Mouse (Mus musculus) ES-E14 (cell line): Measurements from ENCODE around the gene Fbxl8. TPM values are rescaled to one million over a fixed set of nuclear protein-coding genes. Genes with fewer than 3 reads are reported as not detected.
A peak's percentile ranks its signal among the peaks of the same experiment; 100 is the strongest.

Source experiments
- DNase-seq: peaks from one replicate; pipeline ENCODE4 v3.0.0-alpha.2; 2013; ENCODE audit warnings: low read depth, low spot score
- H3K27ac ChIP-seq: 2 replicates; pipeline ENCODE4 v1.5.1; 2012; ENCODE audit warnings: low read depth, mild to moderate bottlenecking, low read length, moderate library complexity, mixed read lengths; ENCODE audit not compliant: poor library complexity, insufficient read depth, severe bottlenecking
- H3K36me3 ChIP-seq: 2 replicates; pipeline ENCODE4 v1.6.1; 2012; ENCODE audit warnings: mild to moderate bottlenecking, low read length, moderate library complexity, mixed read lengths; ENCODE audit not compliant: control insufficient read depth, poor library complexity, insufficient read depth, severe bottlenecking
- H3K4me1 ChIP-seq, 2 experiments: fragments of 150-350 bp in 1 of 2; sonication (generic) in 1 of 2; 2 replicates each; pipeline ENCODE4 v1.6.1; 2012; ENCODE audit warnings: low read length in 2 of 2, mild to moderate bottlenecking in 1 of 2, mixed read lengths in 1 of 2; ENCODE audit not compliant: control insufficient read depth in 2 of 2, insufficient read depth in 2 of 2, poor library complexity in 1 of 2
- H3K4me3 ChIP-seq, 2 experiments: fragments of 150-350 bp in 1 of 2; sonication (generic) in 1 of 2; 2 replicates each; pipeline ENCODE4 v1.5.1; 2012; ENCODE audit warnings: low read length in 2 of 2, low read depth in 1 of 2, mild to moderate bottlenecking in 1 of 2, mixed read lengths in 1 of 2; ENCODE audit not compliant: insufficient read depth in 1 of 2, poor library complexity in 1 of 2, severe bottlenecking in 1 of 2
- H3K9ac ChIP-seq: 2 replicates; pipeline ENCODE4 v1.6.1; 2012; ENCODE audit warnings: low read depth, mild to moderate bottlenecking, low read length, mixed read lengths; ENCODE audit not compliant: poor library complexity, insufficient read depth, severe bottlenecking
- H3K9me3 ChIP-seq: fragments of 150-350 bp; sonication (generic); 2 replicates; pipeline ENCODE4 v1.6.1; 2012; ENCODE audit warnings: low read depth, mild to moderate bottlenecking, low read length; ENCODE audit not compliant: control insufficient read depth, insufficient read depth
- CHD2 ChIP-seq: IDR thresholded peaks from 2 replicates; pipeline ENCODE4 v1.6.1; 2014; ENCODE audit warnings: mild to moderate bottlenecking, low read depth, low read length, inconsistent platforms
- HCFC1 ChIP-seq: IDR thresholded peaks from 2 replicates; pipeline ENCODE4 v1.6.1; 2012; ENCODE audit warnings: low read length, inconsistent platforms, borderline replicate concordance; ENCODE audit not compliant: insufficient read depth
- MAFK ChIP-seq: IDR thresholded peaks from 2 replicates; pipeline ENCODE4 v1.6.1; 2014; ENCODE audit warnings: mild to moderate bottlenecking, low read depth, low read length, inconsistent platforms; ENCODE audit not compliant: insufficient read depth
- ZC3H11A ChIP-seq: IDR thresholded peaks from 2 replicates; pipeline ENCODE4 v1.6.1; 2012; ENCODE audit warnings: low read depth, mild to moderate bottlenecking, inconsistent platforms, low read length, borderline replicate concordance
- ZNF384 ChIP-seq: IDR thresholded peaks from 2 replicates; pipeline ENCODE4 v1.6.1; 2012; ENCODE audit warnings: low read depth, low read length, inconsistent platforms
- in situ Hi-C, 2 experiments: fragments of 600-800 bp; cut with MboI; formaldehyde crosslinking; loops; one replicate each; pipeline ENCODE4 v1.15.1; 2025; ENCODE audit warnings: low sequenced_read_pairs in 2 of 2, inconsistent platforms in 1 of 2; ENCODE audit not compliant: unreplicated experiment in 2 of 2
- total RNA-seq: library from RNA; depleted of rRNA; stranded (reverse); fragments of 300-350 nt; gene quantifications from 2 replicates; pipeline ENCODE4 v1.2.3, GENCODE M21; 2012

Gene Fbxl8
- total RNA-seq, 1 experiment, result 2.3 TPM

DNA sequence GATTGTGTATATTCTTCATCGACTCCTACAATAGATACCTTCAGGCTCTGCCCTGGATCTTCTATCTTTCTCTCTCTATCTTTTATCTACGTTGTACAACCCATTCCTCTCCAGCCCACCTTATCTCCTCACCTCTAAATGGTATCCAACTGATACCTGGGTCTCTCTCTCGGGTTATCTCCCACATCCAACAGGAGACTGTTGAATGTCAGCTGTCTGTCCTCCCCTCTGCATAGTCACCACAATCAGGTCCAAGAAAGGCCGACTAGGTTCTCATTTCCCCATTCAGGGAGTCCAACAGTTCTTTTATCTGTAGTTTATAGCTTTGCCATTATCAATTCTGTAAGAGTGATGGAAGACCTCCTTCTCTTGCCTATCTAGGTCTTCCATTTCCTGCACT lies 17.8 kb downstream of the Fbxl8 start:
- Histone ChIP-seq H3K4me1 (peaks cover 0 to 18% of the 10 kb centered on the region in 2 experiments; a peak in 1 of 4 replicates), H3K9me3 (no peaks in the 10 kb centered on the region), H3K36me3 (no peaks in the 10 kb centered on the region; the same call in 1 of the 2 replicates), H3K4me3 (no peak overlapping the region), H3K27ac (no peak overlapping the region), H3K9ac (no peak overlapping the region)
- DNase-seq, result no peak
- in situ Hi-C loops, result no loop called here
- TF ChIP-seq CHD2, result no peak
- no peak for TF ChIP-seq MAFK
- TF ChIP-seq ZNF384, result no peak
- TF ChIP-seq ZC3H11A, result no peak
- no peak for TF ChIP-seq HCFC1

DNA sequence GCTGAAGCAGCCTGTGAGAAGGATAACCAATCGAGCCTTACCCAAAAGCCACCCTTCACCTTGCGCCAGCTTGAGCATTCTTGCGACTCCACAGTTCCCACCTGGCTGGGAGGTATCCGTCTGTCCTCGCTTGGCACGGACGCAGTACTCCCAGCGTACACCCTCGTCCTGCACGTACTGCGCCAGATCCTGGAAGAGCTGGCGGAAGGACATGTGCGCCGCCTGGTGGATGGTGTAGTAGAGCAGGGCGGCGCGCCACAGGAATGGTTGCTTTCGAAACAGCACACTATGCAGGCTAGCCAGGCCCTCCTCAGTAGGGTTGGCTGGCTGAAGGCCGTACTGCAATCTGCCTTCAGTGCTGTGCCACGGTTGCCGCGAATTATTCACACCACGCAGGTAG lies 18.6 kb downstream of the Fbxl8 start:
- TF ChIP-seq HCFC1, result no peak
- peak; percentile 71 for TF ChIP-seq ZC3H11A
- Histone ChIP-seq H3K4me1 (peaks cover 0 to 18% of the 10 kb centered on the region in 2 experiments; a peak in 1 of 4 replicates), H3K27ac (no peak overlapping the region), H3K9me3 (no peaks in the 10 kb centered on the region), H3K9ac (peak overlapping the region; percentile 11; the same call in 1 of the 2 replicates), H3K36me3 (no peaks in the 10 kb centered on the region; the same call in 1 of the 2 replicates), H3K4me3 (peak overlapping the region; percentile 16 to 47; a peak in 2 of 4 replicates)
- DNase-seq, result peak; percentile 83
- in situ Hi-C loops, result no loop called here

DNA sequence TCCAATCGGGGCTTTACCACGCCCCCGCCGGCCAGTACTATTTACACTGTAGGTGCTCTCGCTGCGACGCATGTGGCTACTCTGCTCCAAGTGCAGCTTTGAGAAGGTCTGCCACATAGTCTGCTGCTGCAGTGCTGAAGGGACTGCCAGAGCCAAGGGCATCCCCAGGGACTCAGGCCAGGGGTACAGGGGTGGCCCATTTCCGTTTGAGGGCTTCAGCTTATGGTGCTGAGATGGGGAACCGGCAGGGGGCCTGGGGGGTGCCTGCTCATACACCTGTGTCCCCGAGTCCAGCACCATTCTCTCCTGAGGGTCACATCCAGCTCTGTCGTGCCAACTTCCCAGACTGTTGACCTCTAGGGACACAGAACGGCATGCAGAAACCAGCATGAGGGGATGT lies 21.1 kb downstream of the Fbxl8 start:
- DNase-seq, result no peak
- Histone ChIP-seq H3K36me3 (no peaks in the 10 kb centered on the region; the same call in 1 of the 2 replicates), H3K9ac (no peak overlapping the region), H3K4me3 (no peak overlapping the region), H3K27ac (no peak overlapping the region), H3K9me3 (no peaks in the 10 kb centered on the region), H3K4me1 (peaks cover 0 to 22% of the 10 kb centered on the region in 2 experiments; a peak in 2 of 4 replicates)
- no peak for TF ChIP-seq HCFC1
- no peak for TF ChIP-seq CHD2
- TF ChIP-seq ZC3H11A, result no peak
- no peak for TF ChIP-seq MAFK
- no peak for TF ChIP-seq ZNF384
- in situ Hi-C loops, result no loop called here

DNA sequence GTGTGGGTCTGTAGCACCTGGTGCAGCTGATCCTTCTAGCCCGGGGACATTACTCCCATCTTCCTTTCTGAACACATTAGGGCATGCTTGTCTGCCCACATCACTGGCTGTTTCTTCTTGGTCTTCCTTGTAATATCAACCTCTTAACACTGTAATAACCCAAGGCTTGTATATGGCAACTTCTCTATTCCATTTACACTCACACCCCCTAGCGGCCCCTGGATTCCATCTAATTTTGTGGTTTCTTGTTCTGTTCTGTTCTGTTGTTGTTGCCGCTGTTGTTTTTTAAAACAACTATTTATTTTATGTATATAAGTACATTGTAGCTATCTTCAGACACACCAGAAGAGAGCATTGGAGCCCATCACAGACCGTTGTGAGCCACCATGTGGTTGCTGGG lies 22.5 kb downstream of the Fbxl8 start:
- peaks cover 0 to 25% of the 10 kb centered on the region in 2 experiments; a peak in 2 of 4 replicates for H3K4me1 ChIP-seq
- in situ Hi-C loops, result no loop called here

DNA sequence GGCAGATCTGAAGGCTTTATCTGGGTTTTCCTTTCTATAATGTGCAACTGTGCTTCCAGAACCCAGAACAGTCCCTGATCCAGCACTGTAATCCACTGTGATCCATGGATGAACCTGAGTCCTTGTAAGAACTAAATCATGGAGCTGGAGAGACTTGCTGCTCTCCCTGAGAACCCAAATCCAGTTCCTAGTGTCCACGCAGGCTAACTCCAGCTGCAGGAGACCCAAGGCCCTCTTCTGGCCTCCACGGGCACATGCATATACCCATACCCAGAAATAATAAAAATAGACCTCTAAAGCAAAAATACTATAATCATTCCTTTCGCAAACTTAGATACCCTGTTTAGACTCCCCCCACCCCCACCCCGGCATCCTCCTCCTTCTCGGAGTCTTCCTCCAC lies 23.8 kb downstream of the Fbxl8 start:
- in situ Hi-C loops, result no loop called here
- DNase-seq, result no peak
- Histone ChIP-seq H3K4me3 (no peak overlapping the region), H3K9me3 (no peaks in the 10 kb centered on the region), H3K36me3 (no peaks in the 10 kb centered on the region; the same call in 1 of the 2 replicates), H3K27ac (no peak overlapping the region), H3K4me1 (peaks cover 0 to 29% of the 10 kb centered on the region in 2 experiments; a peak in 2 of 4 replicates), H3K9ac (no peak overlapping the region)
- no peak for TF ChIP-seq ZNF384
- TF ChIP-seq ZC3H11A, result no peak
- no peak for TF ChIP-seq CHD2
- TF ChIP-seq MAFK, result no peak
- no peak for TF ChIP-seq HCFC1

More for the DNA sequence above, 22.5 kb downstream of the Fbxl8 start:
- no peaks in the 10 kb centered on the region; the same call in 1 of the 2 replicates for H3K36me3 ChIP-seq
- H3K27ac ChIP-seq, result no peak overlapping the region
- no peak overlapping the region for H3K9ac ChIP-seq
- TF ChIP-seq MAFK (no peak), CHD2 (no peak), HCFC1 (no peak), ZNF384 (no peak)
- no peak for DNase-seq
- no peak overlapping the region for H3K4me3 ChIP-seq
- no peaks in the 10 kb centered on the region for H3K9me3 ChIP-seq
